Mouse (Mus musculus) thymus, adult 2 months (tissue): ENCODE results near the gene C1qtnf5. TPM values are rescaled to one million over a fixed set of nuclear protein-coding genes. Genes with fewer than 3 reads are reported as not detected.
"Not testable (repeated sequence)": the region's sequence is repeated elsewhere in the genome, so short reads cannot be mapped to it uniquely, and the experiment has no call there.

Experiments
- DNase-seq: peaks from one replicate; pipeline ENCODE4 v3.0.0; 2021
- H3K27ac ChIP-seq: fragments of 200-500 bp; 2 replicates; pipeline ENCODE4 v1.5.1; 2012; ENCODE audit warnings: low read length, control low read depth; ENCODE audit not compliant: control insufficient read depth, insufficient read depth
- H3K27me3 ChIP-seq: fragments of 200-500 bp; 2 replicates; pipeline ENCODE4 v1.6.1; 2012; ENCODE audit warnings: mild to moderate bottlenecking, low read length, moderate library complexity, mixed read lengths; ENCODE audit not compliant: control insufficient read depth, insufficient read depth
- H3K36me3 ChIP-seq: fragments of 200-500 bp; 2 replicates; pipeline ENCODE4 v1.6.1; 2012; ENCODE audit warnings: mild to moderate bottlenecking, low read length, moderate library complexity; ENCODE audit not compliant: control insufficient read depth, insufficient read depth
- H3K4me1 ChIP-seq: fragments of 200-500 bp; replicated peaks from 2 replicates; pipeline ENCODE4 v1.6.1; 2012; ENCODE audit warnings: low read length; ENCODE audit not compliant: control insufficient read depth, insufficient read depth
- H3K4me3 ChIP-seq: fragments of 200-500 bp; 2 replicates; pipeline ENCODE4 v1.5.1; 2012; ENCODE audit warnings: mild to moderate bottlenecking, low read length, control low read depth, moderate library complexity; ENCODE audit not compliant: control insufficient read depth, insufficient read depth
- CTCF ChIP-seq: fragments of 200-500 bp; IDR thresholded peaks from 2 replicates; pipeline ENCODE4 v1.5.1; 2012; ENCODE audit warnings: mild to moderate bottlenecking, control low read depth, low read length, moderate library complexity, borderline replicate concordance; ENCODE audit not compliant: control insufficient read depth, poor library complexity, insufficient read depth; ENCODE audit errors: extremely low read depth
- POLR2A ChIP-seq: fragments of 200-500 bp; IDR thresholded peaks from 2 replicates; pipeline ENCODE4 v1.6.1; 2012; ENCODE audit warnings: mild to moderate bottlenecking, low read length, control low read depth, moderate library complexity; ENCODE audit not compliant: control insufficient read depth, poor library complexity, insufficient read depth; ENCODE audit errors: extremely low read depth
- WGBS: fragments of 180-500 bp; shearing (Covaris S2); methylation state at CpG from one replicate; pipeline ENCODE4 v1.1.7; 2018; 5-methylcytosine and 5-hydroxymethylcytosine counted together
- polyA plus RNA-seq: library from polyadenylated mRNA; depleted of rRNA; stranded (reverse); fragments of >200 nt; gene quantifications from 2 replicates; pipeline ENCODE4 v1.2.3, GENCODE M21; 2012

Gene C1qtnf5
- polyA plus RNA-seq, 1 experiment, result 5.0 TPM

GRCm38 (mm10) chr9:44105781-44106180 is 1.3 kb upstream of the C1qtnf5 start:
- WGBS, result 86% methylated on average over 10 of the region's 10 CpGs
- no peaks in the 10 kb centered on the region; the same call in 1 of the 2 replicates for H3K36me3 ChIP-seq
- peaks cover 14% of the 10 kb centered on the region for H3K4me1 ChIP-seq

DNA sequence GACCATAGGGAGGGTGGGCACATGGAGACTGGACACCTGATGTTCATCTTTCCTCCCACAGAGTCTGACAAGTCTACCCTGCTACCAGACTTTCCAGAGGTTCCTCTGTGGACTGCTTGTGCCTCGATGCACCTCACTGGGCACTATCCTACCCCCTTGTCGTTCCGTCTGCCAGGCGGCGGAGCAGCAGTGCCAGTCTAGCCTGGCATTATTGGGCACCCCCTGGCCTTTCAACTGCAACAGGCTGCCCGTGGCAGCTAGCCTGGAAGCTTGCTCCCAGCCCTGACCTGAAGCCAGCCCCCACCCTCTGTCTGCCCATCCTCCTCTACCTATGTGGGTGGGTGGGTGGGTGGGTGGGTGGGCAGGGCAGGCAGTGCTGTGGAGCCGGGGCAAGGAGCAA is 863 bp upstream of the C1qtnf5 start:
- Histone ChIP-seq H3K27ac (no peak overlapping the region), H3K27me3 (no peaks in the 10 kb centered on the region), H3K4me1 (peaks cover 14% of the 10 kb centered on the region), H3K36me3 (no peaks in the 10 kb centered on the region; the same call in 1 of the 2 replicates), H3K4me3 (no peak overlapping the region)
- no peak for DNase-seq
- TF ChIP-seq CTCF (no peak), POLR2A (no peak)
- WGBS, result 97% methylated on average over 7 of the region's 7 CpGs

More at GRCm38 (mm10) chr9:44105781-44106180, 1.3 kb upstream of the C1qtnf5 start:
- no peak overlapping the region for H3K4me3 ChIP-seq
- no peak for DNase-seq
- no peaks in the 10 kb centered on the region for H3K27me3 ChIP-seq
- TF ChIP-seq CTCF (no peak), POLR2A (no peak)
- no peak overlapping the region for H3K27ac ChIP-seq

DNA sequence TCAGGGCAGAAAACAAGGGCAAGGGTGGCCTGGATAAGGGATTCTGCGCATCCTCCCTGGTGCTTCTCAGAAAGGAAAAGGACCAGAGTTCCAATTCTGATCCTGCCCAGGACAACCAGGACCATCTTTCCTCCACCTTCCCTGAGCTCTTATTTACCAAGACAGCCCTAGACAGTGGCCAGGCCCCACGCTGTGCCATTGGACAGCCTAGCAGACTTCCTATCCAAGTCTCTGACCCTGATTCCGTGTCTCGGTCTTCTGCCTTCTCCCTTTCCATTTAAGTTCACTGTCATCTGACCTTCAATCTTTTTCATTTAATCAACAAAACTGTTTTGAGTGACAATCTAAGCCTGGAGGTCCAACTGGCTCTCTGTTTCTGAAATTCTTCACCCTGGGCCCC is 449 bp upstream of the C1qtnf5 start:
- Histone ChIP-seq H3K4me1 (peaks cover 14% of the 10 kb centered on the region), H3K27ac (no peak overlapping the region), H3K36me3 (no peaks in the 10 kb centered on the region; the same call in 1 of the 2 replicates), H3K27me3 (no peaks in the 10 kb centered on the region), H3K4me3 (no peak overlapping the region)
- DNase-seq, result no peak
- TF ChIP-seq CTCF, result no peak
- no peak for TF ChIP-seq POLR2A
- WGBS, result 95% methylated on average over 4 of the region's 4 CpGs

DNA sequence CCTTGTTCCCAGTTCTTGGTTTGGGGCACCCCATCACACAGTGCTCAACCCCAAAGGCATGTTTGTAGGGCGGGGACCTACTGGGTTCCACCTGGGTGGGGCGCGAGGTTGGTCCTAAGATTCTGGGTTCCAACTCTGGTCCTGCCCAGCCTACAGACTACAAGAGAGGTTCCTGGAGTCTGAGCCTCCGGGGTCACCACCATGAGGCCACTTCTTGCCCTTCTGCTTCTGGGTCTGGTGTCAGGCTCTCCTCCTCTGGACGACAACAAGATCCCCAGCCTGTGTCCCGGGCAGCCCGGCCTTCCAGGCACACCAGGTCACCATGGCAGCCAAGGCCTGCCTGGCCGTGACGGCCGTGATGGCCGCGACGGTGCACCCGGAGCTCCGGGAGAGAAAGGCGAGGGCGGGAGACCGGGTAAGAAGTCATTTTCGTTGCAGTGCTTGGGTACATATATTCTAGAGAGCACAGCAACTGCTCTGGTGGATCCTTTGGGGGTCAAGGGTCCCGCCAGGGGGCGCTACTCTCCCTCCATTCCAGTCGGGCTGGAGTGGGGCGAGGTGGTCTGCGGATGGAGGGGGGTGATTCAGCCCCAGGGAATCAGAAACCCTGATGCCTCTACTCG is 623 bp downstream of the C1qtnf5 start:
- 93% methylated on average over 25 of the region's 25 CpGs for WGBS
- DNase-seq, result no peak
- H3K36me3 ChIP-seq, result no peaks in the 10 kb centered on the region; the same call in 1 of the 2 replicates
- H3K4me3 ChIP-seq, result no peak overlapping the region
- TF ChIP-seq POLR2A (no peak), CTCF (no peak)
- H3K27me3 ChIP-seq, result no peaks in the 10 kb centered on the region
- H3K4me1 ChIP-seq, result peaks cover 20% of the 10 kb centered on the region
- no peak overlapping the region for H3K27ac ChIP-seq

DNA sequence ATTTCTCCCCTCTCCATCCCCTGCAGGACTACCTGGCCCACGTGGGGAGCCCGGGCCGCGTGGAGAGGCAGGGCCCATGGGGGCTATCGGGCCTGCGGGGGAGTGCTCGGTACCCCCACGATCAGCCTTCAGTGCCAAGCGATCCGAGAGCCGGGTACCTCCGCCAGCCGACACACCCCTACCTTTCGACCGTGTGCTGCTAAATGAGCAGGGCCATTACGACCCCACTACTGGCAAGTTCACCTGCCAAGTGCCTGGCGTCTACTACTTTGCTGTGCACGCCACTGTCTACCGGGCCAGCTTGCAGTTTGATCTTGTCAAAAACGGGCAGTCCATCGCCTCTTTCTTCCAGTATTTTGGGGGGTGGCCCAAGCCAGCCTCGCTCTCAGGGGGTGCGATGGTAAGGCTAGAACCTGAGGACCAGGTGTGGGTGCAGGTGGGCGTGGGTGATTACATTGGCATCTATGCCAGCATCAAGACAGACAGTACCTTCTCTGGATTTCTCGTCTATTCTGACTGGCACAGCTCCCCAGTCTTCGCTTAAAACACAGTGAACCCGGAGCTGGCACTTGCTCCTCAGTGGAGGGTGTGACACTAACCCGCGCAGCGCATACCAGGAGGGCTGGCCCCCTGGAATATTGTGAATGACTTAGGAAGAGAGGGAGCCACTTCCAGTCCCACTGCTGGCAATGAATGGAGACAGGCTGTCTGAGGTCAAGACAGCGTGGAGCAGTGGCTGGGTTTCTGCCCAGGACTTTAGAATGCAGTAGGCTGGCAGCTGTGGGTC is 1.4 kb downstream of the C1qtnf5 start:
- Histone ChIP-seq H3K27ac (no peak overlapping the region), H3K27me3 (no peaks in the 10 kb centered on the region), H3K36me3 (no peaks in the 10 kb centered on the region; the same call in 1 of the 2 replicates), H3K4me1 (peaks cover 20% of the 10 kb centered on the region), H3K4me3 (no peak overlapping the region)
- no peak for DNase-seq
- WGBS, result 94% methylated on average over 31 of the region's 31 CpGs
- TF ChIP-seq POLR2A, result no peak
- TF ChIP-seq CTCF, result no peak

GRCm38 (mm10) chr9:44109360-44110095 is 2.5 kb downstream of the C1qtnf5 start:
- DNase-seq, result peak; percentile 77
- no peaks in the 10 kb centered on the region; the same call in 1 of the 2 replicates for H3K36me3 ChIP-seq
- TF ChIP-seq CTCF, result no peak; the same call in 1 of the 2 replicates
- no peak for TF ChIP-seq POLR2A
- H3K4me1 ChIP-seq, result peaks cover 23% of the 10 kb centered on the region
- no peak overlapping the region for H3K4me3 ChIP-seq
- no peaks in the 10 kb centered on the region for H3K27me3 ChIP-seq
- no peak overlapping the region for H3K27ac ChIP-seq
- WGBS, result 41% methylated on average over 9 of the region's 9 CpGs

DNA sequence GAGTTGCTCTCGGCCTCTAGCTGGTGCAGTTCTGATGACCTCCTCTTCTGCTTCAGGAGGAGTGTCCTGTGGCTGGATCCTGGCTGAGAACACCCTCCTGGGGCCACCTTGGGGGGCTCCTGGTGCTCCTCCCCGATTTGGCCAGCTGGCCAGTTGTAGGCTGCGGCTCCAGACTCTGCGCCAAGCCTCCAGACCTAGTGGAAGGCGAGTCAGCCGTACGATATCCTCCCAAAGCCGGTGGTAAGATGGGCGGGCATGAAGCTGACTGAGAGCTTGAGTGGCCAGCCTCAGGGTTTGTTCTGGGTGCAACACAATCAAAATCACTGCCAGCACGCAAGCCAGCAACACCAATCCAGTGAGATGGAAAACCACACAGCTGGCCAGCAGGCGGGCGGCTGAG is 4.9 kb downstream of the C1qtnf5 start:
- not testable (repeated sequence) for H3K27me3 ChIP-seq, DNase-seq, H3K4me3 ChIP-seq, H3K27ac ChIP-seq, H3K36me3 ChIP-seq
- WGBS, result 93% methylated on average over 10 of the region's 12 CpGs
- peaks cover 37% of the 10 kb centered on the region for H3K4me1 ChIP-seq
